23 mouse cellular contexts compared by ENCODE assay signal in the genomic region with DNA sequence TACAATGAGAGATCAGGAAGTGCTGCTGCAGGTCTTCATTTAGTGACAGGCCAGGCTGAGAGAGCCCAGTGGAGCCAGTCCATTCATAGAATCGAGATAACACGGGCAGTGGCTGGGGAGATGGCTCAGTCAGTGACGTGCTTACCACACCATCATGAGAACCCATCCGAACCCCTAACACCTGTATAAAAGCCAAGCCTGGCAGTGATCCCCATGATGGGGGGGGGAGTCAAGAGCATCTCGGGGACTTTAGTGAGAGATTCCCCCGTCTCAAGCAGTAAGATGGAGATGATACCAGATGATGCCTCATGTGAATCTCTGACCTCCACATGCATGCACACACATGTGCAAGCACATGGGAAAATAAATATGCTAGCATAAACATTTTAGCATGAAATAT.
"Had no signal": no experiment of that assay in that cellular context is flagged by ENCODE, and none has a peak within 500 bp of the region (broad histone marks: within the 10 kb centered on the region; RNA-seq: fewer than 3 reads in every experiment).

No protein-coding gene starts in this region.

- H3K9me3 ChIP-seq: hindbrain, embryonic 12.5 days; hindbrain, embryonic 15.5 days; kidney, embryonic 15.5 days; limb, embryonic 13.5 days; limb, embryonic 15.5 days had no signal

- H3K27me3 ChIP-seq: heart, embryonic 12.5 days; hindbrain, embryonic 12.5 days; hindbrain, embryonic 15.5 days; kidney, embryonic 15.5 days; limb, embryonic 13.5 days; limb, embryonic 15.5 days; liver, embryonic 12.5 days had no signal

- H3K4me2 ChIP-seq: heart, embryonic 12.5 days; hindbrain, embryonic 12.5 days; hindbrain, embryonic 15.5 days; kidney, embryonic 15.5 days; limb, embryonic 13.5 days; limb, embryonic 15.5 days; liver, embryonic 12.5 days had no signal

- H3K27ac ChIP-seq: heart, embryonic 10.5 days; hindbrain, embryonic 12.5 days; hindbrain, embryonic 15.5 days; kidney, embryonic 15.5 days; kidney, postnatal 0 days; limb, embryonic 13.5 days; limb, embryonic 15.5 days; liver, embryonic 12.5 days; liver, embryonic 14.5 days had no signal

- DNase-seq: gastrocnemius, postnatal 14 days; gastrocnemius, postnatal 36 days; heart, adult 18-20 months; heart, postnatal 10 days; heart, postnatal 36 days; kidney, adult 11 months; kidney, adult 2 months; kidney, adult 9 months; kidney, postnatal 14 days; kidney, postnatal 36 days; layer of hippocampus, adult 9-11 months; layer of hippocampus, postnatal 36 days had no signal

- H3K9ac ChIP-seq: heart, embryonic 12.5 days; hindbrain, embryonic 12.5 days; hindbrain, embryonic 15.5 days; kidney, embryonic 15.5 days; limb, embryonic 13.5 days; limb, embryonic 15.5 days; liver, embryonic 12.5 days; liver, embryonic 14.5 days had no signal

- H3K4me1 ChIP-seq: heart, embryonic 10.5 days; heart, embryonic 12.5 days; hindbrain, embryonic 12.5 days; hindbrain, embryonic 15.5 days; kidney, embryonic 15.5 days; limb, embryonic 13.5 days; limb, embryonic 15.5 days; liver, embryonic 12.5 days had no signal

- H3K4me3 ChIP-seq: heart, embryonic 10.5 days; heart, embryonic 12.5 days; hindbrain, embryonic 12.5 days; hindbrain, embryonic 15.5 days; kidney, embryonic 15.5 days; limb, embryonic 13.5 days; limb, embryonic 15.5 days; liver, embryonic 12.5 days had no signal

- H3K36me3 ChIP-seq: heart, embryonic 10.5 days; heart, embryonic 12.5 days; hindbrain, embryonic 12.5 days; hindbrain, embryonic 15.5 days; kidney, embryonic 15.5 days; limb, embryonic 13.5 days; limb, embryonic 15.5 days; liver, embryonic 12.5 days had no signal

- ATAC-seq: intestine, embryonic 16.5 days; liver, embryonic 12.5 days had no signal
